Mouse (Mus musculus) T-helper 1 cell (primary cell): ENCODE data around the gene Hist1h2bl.

Experiments used
- in situ Hi-C: fragments of 300-600 bp; cut with MboI, MseI; formaldehyde crosslinking; loops from one replicate; pipeline ENCODE4 v1.15.1; 2025; ENCODE audit warnings: high pct_unique_total_duplicates

Gene Hist1h2bl

DNA sequence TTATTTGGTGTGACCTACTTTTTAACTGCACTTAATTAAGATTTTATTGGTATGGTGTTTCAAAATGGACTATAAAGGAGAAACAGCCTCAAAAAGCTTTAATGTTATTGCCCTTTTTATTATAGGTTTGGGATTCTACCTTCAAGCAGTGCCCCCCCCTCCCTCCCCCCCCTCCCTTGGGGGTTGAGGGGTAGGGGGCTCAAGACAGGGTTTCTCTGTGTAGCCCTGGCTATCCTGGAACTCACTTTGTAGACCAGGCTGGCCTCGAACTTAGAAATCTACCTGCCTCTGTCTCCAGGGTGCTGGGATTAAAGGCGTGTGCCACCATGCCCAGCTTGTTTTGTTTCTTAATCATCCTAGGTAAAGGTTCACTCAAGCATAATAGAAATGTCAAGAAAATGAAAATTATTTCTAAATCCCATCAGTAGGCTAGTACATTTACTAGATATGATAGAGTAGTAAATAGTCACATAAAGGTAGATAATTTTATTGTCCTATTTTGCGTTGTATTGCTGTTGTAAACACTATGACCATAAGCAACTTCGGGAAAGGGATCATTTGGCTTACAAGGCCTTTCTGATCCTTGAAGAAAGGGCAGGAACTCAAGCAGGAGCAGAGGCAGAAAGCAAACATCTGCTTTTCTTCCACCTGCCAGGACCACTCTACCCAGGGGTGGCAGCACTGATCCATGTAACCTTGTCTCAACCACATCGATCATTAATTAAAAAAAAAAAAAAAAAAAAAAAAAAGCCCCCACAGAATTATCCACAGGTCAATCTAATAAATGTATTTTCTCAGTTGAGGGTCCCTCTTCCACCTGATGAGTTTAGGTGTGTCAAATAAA, 7.3 kb upstream of the Hist1h2bl start:
- in situ Hi-C loops: loop anchor here (5.0 to 25.0 kb wide), 3 partner anchors 314 to 1849 kb away; partner anchors contain the start of genes Hist1h2ad, Hist1h2ae, Hist1h2ah and Hist1h2bf

DNA sequence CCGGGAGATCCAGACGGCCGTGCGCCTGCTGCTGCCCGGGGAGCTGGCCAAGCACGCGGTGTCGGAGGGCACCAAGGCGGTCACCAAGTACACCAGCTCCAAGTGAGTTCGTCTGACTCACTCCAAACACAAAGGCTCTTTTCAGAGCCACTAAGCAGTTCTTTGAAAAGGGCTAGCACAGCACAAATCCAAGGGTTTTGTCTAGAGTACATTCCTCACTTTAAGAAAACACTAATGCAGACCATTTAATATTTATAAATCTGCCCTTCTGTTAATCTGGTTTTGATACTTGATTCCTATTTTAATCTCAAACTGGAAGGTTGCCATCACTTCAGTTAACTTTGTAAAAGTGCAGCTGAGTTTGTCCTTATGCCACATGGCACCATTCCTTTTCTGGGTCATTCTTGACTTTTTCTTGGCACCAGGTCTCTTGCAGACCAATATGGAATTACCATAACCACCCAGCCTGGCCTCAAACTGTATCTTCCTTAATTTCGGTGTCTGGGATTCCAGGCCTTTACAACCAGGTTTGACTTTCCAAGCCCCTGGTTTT, 6.5 kb upstream of the Hist1h2bl start:
- in situ Hi-C loops: loop anchor here (5.0 to 25.0 kb wide), 3 partner anchors 315 to 1850 kb away; partner anchors contain the start of genes Hist1h2ad, Hist1h2ae, Hist1h2ah and Hist1h2bf

DNA sequence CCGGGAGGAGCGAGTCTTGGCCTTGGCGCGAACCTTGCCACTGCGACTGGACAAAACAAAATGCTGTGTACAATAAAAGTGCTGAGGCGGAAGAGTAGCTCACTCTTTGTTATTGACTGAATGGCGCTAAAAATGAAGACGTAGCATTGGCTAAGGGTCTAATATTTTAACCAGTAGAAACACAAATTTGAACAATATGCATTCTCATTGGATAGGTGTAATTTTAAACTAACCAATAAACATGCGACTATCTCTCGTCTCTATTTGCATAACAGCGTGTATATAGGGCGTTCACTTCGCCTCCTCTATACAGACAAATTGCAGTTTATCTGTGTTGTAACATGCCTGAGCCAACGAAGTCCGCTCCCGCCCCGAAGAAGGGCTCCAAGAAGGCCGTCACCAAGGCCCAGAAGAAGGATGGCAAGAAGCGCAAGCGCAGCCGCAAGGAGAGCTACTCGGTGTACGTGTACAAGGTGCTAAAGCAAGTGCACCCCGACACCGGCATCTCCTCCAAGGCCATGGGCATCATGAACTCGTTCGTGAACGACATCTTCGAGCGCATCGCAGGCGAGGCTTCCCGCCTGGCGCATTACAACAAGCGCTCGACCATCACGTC, 5.9 kb upstream of the Hist1h2bl start, which contains the start of gene Hist1h2bm:
Gene Hist1h2bm, plus strand, starts transcription at position 288 of the 616 bp plus-strand sequence.
- in situ Hi-C loops: loop anchor here (5.0 to 25.0 kb wide), 3 partner anchors 315 to 1850 kb away; partner anchors contain the start of genes Hist1h2ad, Hist1h2ae, Hist1h2ah and Hist1h2bf

DNA sequence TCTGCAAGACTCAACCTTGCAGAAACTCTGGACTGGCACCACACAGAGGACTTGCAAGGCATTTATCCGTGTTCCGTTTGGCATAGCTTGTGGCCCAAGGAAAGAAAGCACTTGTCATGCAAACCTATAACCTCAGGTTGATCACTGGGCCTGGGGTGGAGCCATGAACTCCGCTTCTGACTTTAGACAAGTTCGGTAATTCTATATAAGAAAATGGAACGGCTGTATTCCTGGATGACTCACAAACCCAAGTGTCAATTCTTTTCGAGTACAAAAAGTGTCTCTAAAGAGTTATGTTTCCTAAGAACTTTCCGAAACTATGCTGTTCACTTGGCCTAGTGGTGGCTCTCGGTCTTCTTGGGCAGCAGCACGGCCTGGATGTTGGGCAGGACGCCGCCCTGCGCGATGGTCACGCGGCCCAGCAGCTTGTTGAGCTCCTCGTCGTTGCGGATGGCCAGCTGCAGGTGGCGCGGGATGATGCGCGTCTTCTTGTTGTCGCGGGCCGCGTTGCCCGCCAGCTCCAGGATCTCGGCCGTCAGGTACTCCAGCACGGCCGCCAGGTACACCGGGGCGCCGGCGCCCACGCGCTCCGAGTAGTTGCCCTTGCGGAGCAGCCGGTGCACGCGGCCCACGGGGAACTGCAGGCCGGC, 5.3 kb upstream of the Hist1h2bl start:
- in situ Hi-C loops: loop anchor here (5.0 to 25.0 kb wide), 3 partner anchors 316 to 1851 kb away; partner anchors contain the start of genes Hist1h2ad, Hist1h2ae, Hist1h2ah and Hist1h2bf

DNA sequence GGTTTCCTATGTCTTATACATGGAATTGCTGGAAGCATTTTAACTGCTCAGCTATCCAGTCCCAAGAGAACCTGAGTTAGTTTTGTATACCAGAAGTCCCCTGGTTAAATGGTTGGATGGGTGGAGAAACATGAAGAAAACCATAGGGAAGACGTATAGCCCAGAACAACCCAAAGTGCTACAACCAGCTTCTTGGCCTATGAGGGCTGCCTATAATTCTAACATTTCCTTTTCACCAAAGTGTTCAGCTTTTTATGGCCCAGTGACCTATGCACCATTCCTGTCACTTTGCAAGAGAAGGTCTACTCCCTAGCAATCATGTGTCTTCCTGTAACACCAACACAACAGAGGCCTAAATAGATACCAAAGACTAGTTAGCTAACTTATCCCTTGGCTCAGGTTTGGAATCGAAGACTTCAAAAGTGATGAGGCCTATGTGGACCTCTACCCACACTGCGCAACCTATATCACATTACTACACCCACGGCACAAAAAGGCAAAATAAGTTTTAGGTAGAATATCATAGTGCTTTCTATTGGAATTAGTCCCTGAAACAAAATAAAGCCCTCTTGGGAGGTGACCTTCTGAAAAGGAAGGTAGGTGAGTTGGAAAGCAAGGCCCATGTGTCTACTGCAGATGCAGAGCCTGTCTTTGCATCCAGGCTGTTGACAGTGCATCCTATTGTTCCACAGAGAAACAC, 2.6 kb upstream of the Hist1h2bl start:
- in situ Hi-C loops: loop anchor here (5.0 to 25.0 kb wide), 4 partner anchors 206 to 1964 kb away; partner anchors contain the start of genes Hist1h2ac, Hist1h2bc and Hist1h3g

DNA sequence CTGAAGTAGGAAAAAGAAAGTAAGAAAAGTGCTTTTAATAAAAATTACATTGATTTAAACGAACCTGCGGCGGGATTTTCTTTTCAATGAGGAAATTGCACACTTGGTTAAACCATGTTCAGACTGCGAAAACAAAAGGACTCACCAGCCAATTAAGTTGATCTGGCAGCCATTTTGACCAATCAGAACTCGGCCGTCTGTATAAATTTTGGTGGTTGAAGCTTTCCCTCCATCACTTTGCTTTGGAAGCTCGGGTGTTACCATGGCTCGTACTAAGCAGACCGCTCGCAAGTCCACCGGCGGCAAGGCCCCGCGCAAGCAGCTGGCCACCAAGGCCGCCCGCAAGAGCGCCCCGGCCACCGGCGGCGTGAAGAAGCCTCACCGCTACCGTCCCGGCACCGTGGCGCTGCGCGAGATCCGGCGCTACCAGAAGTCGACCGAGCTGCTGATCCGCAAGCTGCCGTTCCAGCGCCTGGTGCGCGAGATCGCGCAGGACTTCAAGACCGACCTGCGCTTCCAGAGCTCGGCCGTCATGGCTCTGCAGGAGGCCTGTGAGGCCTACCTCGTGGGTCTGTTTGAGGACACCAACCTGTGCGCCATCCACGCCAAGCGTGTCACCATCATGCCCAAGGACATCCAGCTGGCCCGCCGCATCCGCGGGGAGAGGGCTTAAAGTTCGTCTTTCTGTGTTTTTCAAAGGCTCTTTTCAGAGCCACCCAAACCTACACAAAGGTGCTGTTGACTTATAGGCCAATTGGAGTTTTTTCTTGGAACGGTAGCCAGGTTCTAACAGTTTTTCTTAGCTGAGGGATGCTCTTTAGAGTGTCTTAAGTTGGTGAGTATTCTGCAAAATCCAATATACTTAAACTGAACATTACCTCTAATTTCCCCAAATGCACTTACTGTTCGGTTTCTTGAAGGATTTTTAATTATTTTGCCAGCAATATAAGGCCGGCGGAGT, 1.7 kb upstream of the Hist1h2bl start, which contains the start of gene Hist1h3h:
Gene Hist1h3h, plus strand, starts transcription at position 263 of the 961 bp plus-strand sequence.
- in situ Hi-C loops: loop anchor here (5.0 to 25.0 kb wide), 4 partner anchors 207 to 1965 kb away; partner anchors contain the start of genes Hist1h2ac, Hist1h2bc and Hist1h3g

DNA sequence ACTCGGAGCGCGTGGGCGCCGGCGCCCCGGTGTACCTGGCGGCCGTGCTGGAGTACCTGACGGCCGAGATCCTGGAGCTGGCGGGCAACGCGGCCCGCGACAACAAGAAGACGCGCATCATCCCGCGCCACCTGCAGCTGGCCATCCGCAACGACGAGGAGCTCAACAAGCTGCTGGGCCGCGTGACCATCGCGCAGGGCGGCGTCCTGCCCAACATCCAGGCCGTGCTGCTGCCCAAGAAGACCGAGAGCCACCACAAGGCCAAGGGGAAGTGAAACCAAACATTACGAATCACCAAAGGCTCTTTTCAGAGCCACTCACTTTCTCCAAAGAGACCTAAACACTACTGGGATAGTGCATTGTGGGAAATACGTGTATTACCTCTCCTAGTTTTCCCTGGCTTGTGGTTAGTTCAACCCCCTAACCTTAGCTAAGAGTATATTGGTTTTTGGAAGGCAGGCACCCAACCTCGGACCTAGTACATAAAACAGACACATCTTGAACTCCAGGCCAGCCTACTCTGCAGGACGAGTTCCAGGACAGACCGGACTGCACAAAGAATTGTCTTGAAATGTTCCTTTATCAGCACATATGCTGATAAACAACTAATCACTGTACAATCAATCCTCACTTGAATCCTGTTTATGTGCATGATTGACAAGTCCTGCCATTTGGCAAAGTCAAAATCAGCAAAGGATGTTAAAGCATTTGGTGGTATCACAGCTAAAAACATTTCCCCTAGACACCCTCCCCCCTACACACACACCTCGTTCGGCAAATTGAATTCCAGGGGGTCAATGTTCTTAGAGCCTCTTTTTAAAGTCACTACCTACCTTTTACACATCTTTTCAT, 823 bp upstream of the Hist1h2bl start:
- in situ Hi-C loops: loop anchor here (5.0 to 25.0 kb wide), 4 partner anchors 208 to 1966 kb away; partner anchors contain the start of genes Hist1h2ac, Hist1h2bc and Hist1h3g

DNA sequence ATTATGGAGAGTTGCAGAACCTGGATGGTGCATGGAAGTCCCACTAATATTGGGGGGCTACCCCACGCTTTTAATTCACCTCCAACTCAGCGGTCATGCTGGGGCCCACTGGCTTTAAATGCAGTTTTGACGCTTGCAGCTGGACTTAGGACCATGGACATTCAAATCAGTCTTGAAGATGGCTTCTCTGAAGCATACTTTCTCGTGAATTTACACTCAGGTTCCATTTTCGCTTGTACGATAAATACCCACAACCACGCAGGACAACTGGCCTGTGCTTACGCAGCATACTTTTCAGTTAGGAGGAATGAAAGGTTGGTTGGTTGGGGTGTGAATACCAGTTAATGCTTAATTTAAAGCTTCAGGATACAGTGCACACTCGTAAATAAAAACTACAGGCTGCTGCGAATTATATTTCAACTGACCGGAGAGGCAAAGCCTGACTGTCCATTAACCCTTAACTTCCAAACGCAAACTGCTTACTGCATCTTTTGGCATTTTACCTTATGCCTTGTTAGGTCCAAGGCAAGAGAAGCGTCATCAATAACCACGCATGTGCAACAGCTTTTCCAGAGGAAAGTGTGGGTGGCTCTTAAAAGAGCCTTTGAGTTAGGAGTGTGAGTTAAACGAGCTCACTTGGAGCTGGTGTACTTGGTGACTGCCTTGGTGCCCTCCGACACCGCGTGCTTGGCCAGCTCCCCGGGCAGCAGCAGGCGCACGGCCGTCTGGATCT, 646 bp downstream of the Hist1h2bl start:
- in situ Hi-C loops: loop anchor here (5.0 to 25.0 kb wide), 4 partner anchors 210 to 1967 kb away; partner anchors contain the start of genes Hist1h2ac, Hist1h2bc and Hist1h3g

DNA sequence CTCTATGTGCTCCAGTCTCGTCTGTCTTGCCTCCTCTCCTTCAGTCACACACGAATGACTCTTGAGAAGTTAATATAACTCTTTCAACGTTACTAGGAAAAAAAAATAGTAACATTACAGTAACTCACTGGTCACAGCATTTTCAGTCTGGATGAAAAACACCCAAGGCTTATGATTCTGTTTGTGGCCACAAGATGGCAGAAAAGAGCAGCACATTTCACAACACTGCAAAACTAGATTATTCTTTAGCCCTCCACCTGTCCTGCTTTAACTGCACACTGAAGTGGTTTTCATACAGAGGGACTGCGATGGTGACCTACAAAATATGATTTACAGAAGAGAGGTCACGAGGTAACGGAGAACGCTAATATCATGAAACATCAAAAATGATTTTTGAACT, 1.2 kb downstream of the Hist1h2bl start:
- in situ Hi-C loops: loop anchor here (5.0 to 25.0 kb wide), 4 partner anchors 210 to 1968 kb away; partner anchors contain the start of genes Hist1h2ac, Hist1h2bc and Hist1h3g

DNA sequence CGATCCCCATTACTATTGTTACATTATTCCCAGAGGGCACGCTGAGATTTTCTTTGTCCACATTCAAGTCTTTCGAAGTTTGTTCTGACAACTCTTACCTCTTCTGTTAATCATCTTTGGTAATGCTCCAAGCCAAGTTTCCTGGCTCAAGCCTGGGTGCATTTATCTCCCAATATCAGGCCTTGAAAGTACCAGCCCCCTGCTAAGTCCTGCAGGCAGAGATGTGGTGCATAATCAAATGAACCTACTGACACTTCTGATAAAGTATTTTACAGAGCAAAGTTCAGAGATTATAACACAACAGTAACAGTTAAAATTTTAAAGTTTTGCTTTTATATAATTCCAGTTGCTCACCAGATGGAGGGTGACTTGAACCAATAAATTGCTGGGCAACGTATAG, 4.2 kb downstream of the Hist1h2bl start:
- in situ Hi-C loops: loop anchor here (10.0 to 25.0 kb wide), 2 partner anchors 213 to 1601 kb away; no protein-coding TSS in a partner anchor

DNA sequence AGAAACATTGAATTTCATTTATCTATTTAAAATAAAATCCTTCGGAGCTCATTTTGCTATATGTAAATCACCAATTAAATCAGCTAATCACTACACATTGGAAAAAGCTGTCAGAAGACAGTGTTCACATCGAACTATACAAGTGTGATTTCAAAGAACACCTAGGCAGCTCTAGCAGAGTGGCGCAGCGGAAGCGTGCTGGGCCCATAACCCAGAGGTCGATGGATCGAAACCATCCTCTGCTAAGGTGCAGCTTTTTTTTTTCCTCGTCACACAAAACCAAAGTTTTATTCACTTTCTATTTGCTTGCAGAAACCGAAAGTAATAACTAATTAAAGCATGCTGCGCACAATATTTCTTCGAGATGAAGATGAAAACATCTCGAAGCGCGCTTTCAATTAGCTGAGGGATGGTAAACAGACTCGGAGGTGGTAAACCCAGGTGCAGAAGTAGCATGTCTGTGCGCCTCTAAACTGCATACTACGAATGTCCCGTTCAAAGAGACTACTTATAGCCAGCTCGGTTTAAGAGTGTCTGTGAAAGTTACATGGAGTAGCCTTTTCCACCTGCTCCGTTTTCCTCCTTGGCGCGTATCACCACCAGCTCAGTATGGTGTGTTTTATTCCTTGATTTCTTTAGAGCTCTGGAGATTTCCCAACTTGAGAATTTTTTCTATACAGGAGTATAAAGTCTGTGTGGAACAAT, 5.0 kb downstream of the Hist1h2bl start:
- in situ Hi-C loops: loop anchor here (10.0 to 25.0 kb wide), 2 partner anchors 214 to 1601 kb away; no protein-coding TSS in a partner anchor

DNA sequence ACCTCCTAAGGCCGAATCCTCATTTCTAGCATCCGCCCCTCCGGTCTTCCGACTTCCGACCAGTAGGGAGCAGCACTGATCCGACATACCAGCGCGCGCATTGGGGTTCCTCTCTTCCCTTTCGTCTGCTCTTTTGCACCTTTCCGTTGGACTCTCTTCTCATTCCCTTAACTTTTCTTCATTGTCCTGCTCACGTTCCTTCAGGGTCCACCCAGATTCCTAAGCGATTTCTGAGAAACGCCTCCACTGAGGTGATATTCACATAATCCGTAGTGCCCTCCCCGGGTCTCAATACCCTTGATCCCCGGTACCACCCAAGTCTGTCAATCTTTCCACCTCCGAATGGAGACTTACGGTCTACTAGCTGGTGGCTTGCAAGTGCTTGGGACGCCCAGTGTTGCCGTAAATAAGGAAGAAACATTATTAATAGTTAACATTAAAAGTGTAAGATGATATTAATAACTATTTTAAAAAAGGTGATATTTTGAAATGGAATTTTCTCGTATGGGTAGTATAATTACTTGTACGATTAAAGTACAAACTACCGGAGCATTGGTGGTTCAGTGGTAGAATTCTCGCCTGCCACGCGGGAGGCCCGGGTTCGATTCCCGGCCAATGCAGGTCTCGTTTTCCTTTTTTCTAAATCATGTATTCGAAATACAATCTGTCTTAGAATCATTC, 5.8 kb downstream of the Hist1h2bl start:
- in situ Hi-C loops: loop anchor here (10.0 to 25.0 kb wide), 2 partner anchors 215 to 1602 kb away; no protein-coding TSS in a partner anchor

DNA sequence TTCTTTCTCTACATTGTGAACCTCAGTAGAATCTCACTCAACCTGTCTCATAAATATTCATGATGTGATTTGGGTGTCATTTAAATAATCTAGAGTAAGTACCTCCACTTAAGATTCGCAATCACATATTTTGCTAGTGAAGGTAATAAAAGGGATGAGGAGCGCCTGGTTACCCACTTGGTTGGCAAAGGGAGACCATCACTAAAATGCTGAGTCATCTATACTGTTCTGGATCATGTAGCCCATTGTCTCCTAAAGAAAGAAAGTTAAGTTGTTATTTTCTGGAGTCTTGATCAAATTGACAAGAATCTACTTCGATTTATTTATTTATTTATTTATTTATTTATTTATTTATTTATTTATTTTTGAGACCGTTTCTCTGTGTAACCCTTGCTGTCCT, 9.3 kb downstream of the Hist1h2bl start:
- in situ Hi-C loops: loop anchor here (25.0 kb wide), 1 partner anchor 1606 kb away; no protein-coding TSS in a partner anchor

DNA sequence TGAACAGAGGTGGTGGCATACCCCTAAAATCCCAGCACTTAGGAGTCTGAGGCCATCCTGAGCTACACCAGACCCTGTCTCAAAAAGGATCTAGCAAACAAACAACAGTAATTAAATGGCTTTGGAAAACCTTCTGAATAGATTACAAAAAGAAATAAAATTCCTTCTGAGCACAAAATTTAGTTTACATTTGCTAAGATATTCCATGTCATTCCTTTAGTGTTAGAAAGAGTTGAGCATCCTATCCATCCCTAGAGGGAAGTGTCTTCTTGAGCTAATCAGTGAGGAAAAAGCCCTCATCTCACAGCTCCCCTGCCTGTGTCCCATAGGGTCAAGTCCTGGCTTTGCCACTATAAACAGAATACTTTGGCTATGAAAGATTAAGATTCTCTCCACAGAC, 18.1 kb downstream of the Hist1h2bl start, which contains the start of gene Olfr1359:
Gene Olfr1359, plus strand, starts transcription at position 301 of the 400 bp plus-strand sequence.
- in situ Hi-C loops: no loop called here

DNA sequence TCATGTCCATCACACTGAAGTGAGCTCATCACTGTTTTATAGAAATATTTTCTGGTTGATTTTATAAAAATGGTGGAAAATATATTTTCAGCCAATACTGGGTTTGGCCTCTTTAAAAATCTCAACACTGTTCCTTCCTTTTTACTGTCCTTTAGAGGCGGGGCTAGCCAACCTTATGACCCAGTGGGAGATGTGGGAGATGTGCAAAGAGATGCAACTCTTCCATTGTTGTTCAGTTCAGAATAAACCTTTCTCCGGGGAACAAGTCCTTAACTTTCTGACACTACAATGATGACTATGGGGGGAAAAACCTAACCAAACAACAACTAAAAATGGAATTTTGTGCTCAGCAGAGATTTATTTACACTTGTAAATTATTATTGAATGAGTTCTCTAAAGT, 38.6 kb downstream of the Hist1h2bl start, which contains the start of gene Olfr1360:
Gene Olfr1360, minus strand, starts transcription at position 101 of the 400 bp plus-strand sequence.
- in situ Hi-C loops: no loop called here
